Mouse (Mus musculus) megakaryocyte-erythroid progenitor cell, adult 5-6 weeks (primary cell): Measurements from ENCODE around the gene Cadm4. TPM values are rescaled to one million over a fixed set of nuclear protein-coding genes. Genes with fewer than 3 reads are reported as not detected.

Source experiments
- ATAC-seq: replicated peaks from 2 replicates; pipeline ENCODE4 v1.8.0; 2016; ENCODE audit warnings: mild to moderate bottlenecking, inconsistent platforms; ENCODE audit not compliant: severe bottlenecking, poor library complexity, low FRiP score, low TSS enrichment
- total RNA-seq, 2 experiments: library from RNA; stranded (forward) in 1 of 2; stranded (reverse) in 1 of 2; fragments of 200-1000, 215-1000 nt in 1 of 2; fragments of >200 nt in 1 of 2; fragmentation: Nextera tagmentation in 1 of 2; gene quantifications; 2 replicates each; pipeline ENCODE4 v1.2.3; 2014 to 2017

The Cadm4 gene
- total RNA-seq (2014; fragmentation: Nextera tagmentation) (0.27 TPM in 1 of 2 replicates, not detected in the other), total RNA-seq (2017) (not detected in 2 replicates)

- peak; percentile 89 for ATAC-seq
Observed at GRCm38 (mm10) chr7:24481474-24482207, at the start of gene Cadm4. TSS of gene Cadm4 (plus strand) at chr7:24482023.

- ATAC-seq: no peak
Observed at GRCm38 (mm10) chr7:24435305-24435704, 46.5 kb upstream of the Cadm4 start.

GRCm38 (mm10) chr7:24437981-24438380 is 43.8 kb upstream of the Cadm4 start:
- ATAC-seq: no peak

GRCm38 (mm10) chr7:24439191-24439590 is 42.6 kb upstream of the Cadm4 start:
- ATAC-seq: no peak

GRCm38 (mm10) chr7:24439891-24440290 is 41.9 kb upstream of the Cadm4 start:
- ATAC-seq: no peak

- ATAC-seq: peak; percentile 99
Observed at GRCm38 (mm10) chr7:24441785-24442184, 40.0 kb upstream of the Cadm4 start.

GRCm38 (mm10) chr7:24442313-24442712 is 39.5 kb upstream of the Cadm4 start:
- ATAC-seq: no peak

- ATAC-seq: no peak
Observed at GRCm38 (mm10) chr7:24445266-24445926, 36.4 kb upstream of the Cadm4 start.

GRCm38 (mm10) chr7:24446697-24447340 is 35.0 kb upstream of the Cadm4 start:
- ATAC-seq: no peak

- ATAC-seq: 0 out of 2 replicates have a peak, but pooled peaks have one; percentile 53
Observed at GRCm38 (mm10) chr7:24448782-24449517, 32.9 kb upstream of the Cadm4 start.

GRCm38 (mm10) chr7:24450585-24451017 is 31.2 kb upstream of the Cadm4 start:
- ATAC-seq: no peak

- no peak for ATAC-seq
Observed at GRCm38 (mm10) chr7:24451855-24452311, 29.9 kb upstream of the Cadm4 start, which contains the start of gene Irgc1. TSS of gene Irgc1 (minus strand) at chr7:24452297.

GRCm38 (mm10) chr7:24454199-24454598 is 27.6 kb upstream of the Cadm4 start:
- ATAC-seq: no peak

- no peak for ATAC-seq
Observed at GRCm38 (mm10) chr7:24455726-24456125, 26.1 kb upstream of the Cadm4 start.

- peak; percentile 34 for ATAC-seq
Observed at GRCm38 (mm10) chr7:24457726-24458370, 24.0 kb upstream of the Cadm4 start.

GRCm38 (mm10) chr7:24459440-24459839 is 22.4 kb upstream of the Cadm4 start:
- no peak for ATAC-seq

GRCm38 (mm10) chr7:24459843-24460242 is 22.0 kb upstream of the Cadm4 start:
- ATAC-seq: no peak

- no peak for ATAC-seq
Observed at GRCm38 (mm10) chr7:24461376-24462051, 20.3 kb upstream of the Cadm4 start.
